Mouse (Mus musculus) CD4-positive, CD25-positive, alpha-beta regulatory T cell, adult 2 months (primary cell): ENCODE data around the gene Erf.

Source experiments
- DNase-seq: peaks from one replicate; pipeline ENCODE4 v3.0.0-alpha.2; 2012; ENCODE audit warnings: low read depth, low spot score

Erf gene

GRCm38 (mm10) chr7:25250141-25250972 is at the start of gene Erf:
TSS of gene Erf (minus strand) at chr7:25250761.
- peak; percentile 98 for DNase-seq

GRCm38 (mm10) chr7:25297454-25298325 is 47.1 kb upstream of the Erf start, which contains the start of gene Pafah1b3:
TSS of gene Pafah1b3 (minus strand) at chr7:25297986.
- DNase-seq, result peak; percentile 74

GRCm38 (mm10) chr7:25296945-25297453 is 46.4 kb upstream of the Erf start:
- peak; percentile 61 for DNase-seq

GRCm38 (mm10) chr7:25294960-25295722 is 44.6 kb upstream of the Erf start:
- DNase-seq, result no peak

- DNase-seq, result no peak
Observed at GRCm38 (mm10) chr7:25294495-25294894, 43.9 kb upstream of the Erf start.

GRCm38 (mm10) chr7:25293191-25293739 is 42.7 kb upstream of the Erf start:
- no peak for DNase-seq

- DNase-seq, result no peak
Observed at GRCm38 (mm10) chr7:25292107-25292506, 41.5 kb upstream of the Erf start.

GRCm38 (mm10) chr7:25290911-25291310 is 40.4 kb upstream of the Erf start:
- DNase-seq, result no peak

GRCm38 (mm10) chr7:25290463-25290862 is 39.9 kb upstream of the Erf start:
- no peak for DNase-seq

- no peak for DNase-seq
Observed at GRCm38 (mm10) chr7:25289925-25290324, 39.4 kb upstream of the Erf start.

- no peak for DNase-seq
Observed at GRCm38 (mm10) chr7:25288721-25289120, 38.2 kb upstream of the Erf start.

- DNase-seq, result no peak
Observed at GRCm38 (mm10) chr7:25288011-25288410, 37.5 kb upstream of the Erf start.

- no peak for DNase-seq
Observed at GRCm38 (mm10) chr7:25286989-25287388, 36.4 kb upstream of the Erf start.

- DNase-seq, result no peak
Observed at GRCm38 (mm10) chr7:25285511-25286238, 35.1 kb upstream of the Erf start.

GRCm38 (mm10) chr7:25284766-25285165 is 34.2 kb upstream of the Erf start:
- DNase-seq, result no peak

- no peak for DNase-seq
Observed at GRCm38 (mm10) chr7:25284171-25284570, 33.6 kb upstream of the Erf start.

- no peak for DNase-seq
Observed at GRCm38 (mm10) chr7:25283637-25284036, 33.1 kb upstream of the Erf start.

GRCm38 (mm10) chr7:25282731-25283211 is 32.2 kb upstream of the Erf start:
- DNase-seq, result peak; percentile 60

- DNase-seq, result peak; percentile 99
Observed at GRCm38 (mm10) chr7:25281734-25282601, 31.4 kb upstream of the Erf start.
